Mouse (Mus musculus) heart, embryonic 13.5 days (tissue): ENCODE data around the gene Calcr. TPM values are rescaled to one million over a fixed set of nuclear protein-coding genes. Genes with fewer than 3 reads are reported as not detected.
"Not testable (repeated sequence)": the region's sequence is repeated elsewhere in the genome, so short reads cannot be mapped to it uniquely, and the experiment has no call there.

Experiments
- ATAC-seq: fragments of 200-750 bp; cut with Nextera tagmentation; 2 replicates; pipeline ENCODE4 v1.8.0; 2017; ENCODE audit warnings: moderate TSS enrichment; ENCODE audit not compliant: insufficient number of reproducible peaks, low FRiP score, low TSS enrichment; ENCODE audit errors: extremely low read depth
- H3K27ac ChIP-seq: fragments of 300-500 bp; sonication (generic); replicated peaks from 2 replicates; pipeline ENCODE4 v1.5.1; 2015; ENCODE audit warnings: moderate library complexity, mild to moderate bottlenecking, inconsistent platforms
- H3K27me3 ChIP-seq: fragments of 300-500 bp; sonication (generic); replicated peaks from 2 replicates; pipeline ENCODE4 v1.6.1; 2015; ENCODE audit warnings: mild to moderate bottlenecking, inconsistent platforms
- H3K36me3 ChIP-seq: fragments of 300-500 bp; sonication (generic); 2 replicates; pipeline ENCODE4 v1.6.1; 2015; ENCODE audit warnings: mild to moderate bottlenecking, inconsistent platforms
- H3K4me1 ChIP-seq: fragments of 300-500 bp; sonication (generic); 2 replicates; pipeline ENCODE4 v1.6.1; 2015; ENCODE audit warnings: inconsistent platforms
- H3K4me2 ChIP-seq: fragments of 300-500 bp; sonication (generic); 2 replicates; pipeline ENCODE4 v1.6.1; 2015; ENCODE audit warnings: inconsistent platforms, mild to moderate bottlenecking, moderate library complexity
- H3K4me3 ChIP-seq: fragments of 300-500 bp; sonication (generic); 2 replicates; pipeline ENCODE4 v1.5.1; 2015; ENCODE audit warnings: moderate library complexity, mild to moderate bottlenecking, inconsistent platforms
- H3K9ac ChIP-seq: fragments of 300-500 bp; sonication (generic); 2 replicates; pipeline ENCODE4 v1.6.1; 2015; ENCODE audit warnings: inconsistent platforms, mild to moderate bottlenecking, moderate library complexity
- H3K9me3 ChIP-seq: fragments of 300-500 bp; sonication (generic); 2 replicates; pipeline ENCODE4 v1.6.1; 2016; ENCODE audit warnings: inconsistent platforms
- WGBS: fragments of 180-500 bp; shearing (Covaris S2); methylation state at CpG from one replicate; pipeline ENCODE4 v1.1.7; 2015; ENCODE audit warnings: mixed read lengths; 5-methylcytosine and 5-hydroxymethylcytosine counted together
- polyA plus RNA-seq: library from polyadenylated mRNA; unstranded; fragments of >200 nt; fragmentation: Nextera tagmentation; extraction: Ambion mirVana; gene quantifications from 2 replicates; pipeline ENCODE4 v1.2.1, GENCODE M21; 2015

The Calcr gene
- polyA plus RNA-seq: 0.62 and 0.71 TPM in 2 replicates

DNA sequence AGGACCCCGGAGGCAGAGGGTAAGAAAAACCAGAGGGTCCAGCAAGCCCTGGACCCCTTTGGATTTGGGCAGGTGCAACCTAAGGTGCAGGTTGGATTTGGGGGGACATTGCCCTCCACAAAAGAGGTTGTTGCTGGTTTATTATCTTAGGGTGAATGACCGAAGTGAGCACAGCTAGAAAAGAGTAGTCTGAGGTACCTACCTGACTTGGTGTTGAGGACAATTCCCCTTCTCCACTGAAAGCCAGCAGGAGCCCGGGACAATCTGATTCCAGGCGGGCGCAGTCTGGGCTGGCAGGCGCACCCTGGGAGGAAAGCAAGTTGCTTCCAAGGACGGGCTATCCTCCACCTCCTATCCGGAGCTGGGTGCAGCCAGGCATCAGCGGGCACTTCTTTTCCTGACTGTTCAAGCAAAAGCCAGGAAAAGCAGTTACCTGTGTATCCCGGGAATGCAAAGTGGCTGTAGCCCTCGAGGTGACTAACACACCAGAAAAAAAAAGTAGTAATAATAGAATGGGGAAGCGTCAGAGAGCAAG lies at the start of gene Calcr:
Calcr (minus strand) TSS at position 485 of the 535 bp plus-strand sequence.
- Histone ChIP-seq H3K4me3 (peak within 1 kb of the TSS; percentile 61), H3K4me1 (peaks cover 9% of the 10 kb centered on the region), H3K9me3 (no peaks in the 10 kb centered on the region), H3K9ac (peak within 1 kb of the TSS; percentile 66), H3K27ac (no peak within 1 kb of the TSS), H3K4me2 (peak within 1 kb of the TSS; percentile 95), H3K36me3 (no peaks in the 10 kb centered on the region), H3K27me3 (peaks cover 57% of the 10 kb centered on the region)
- WGBS: 3% methylated on average over 12 of the region's 12 CpGs
- no peak for ATAC-seq

DNA sequence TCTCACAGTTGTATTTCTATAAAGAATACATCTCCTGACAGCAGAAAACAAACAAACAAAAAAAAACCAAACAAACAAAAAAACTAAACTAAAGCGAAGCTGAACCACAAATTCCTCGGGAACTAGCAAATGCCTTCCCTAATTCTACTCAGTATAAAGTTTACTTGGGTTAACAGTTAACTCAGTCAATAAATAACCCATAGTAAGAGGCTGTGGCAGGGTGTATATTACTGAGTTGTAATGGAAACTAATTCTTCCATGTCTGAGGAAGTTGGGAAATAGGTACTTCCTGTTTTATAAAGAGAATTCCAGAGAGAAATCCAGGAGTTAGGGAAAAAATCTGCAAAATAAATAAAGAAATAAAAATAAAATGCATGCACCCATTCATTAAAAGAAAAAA lies 3.0 kb upstream of the Calcr start:
- no peak overlapping the region for H3K4me2 ChIP-seq
- no peaks in the 10 kb centered on the region for H3K9me3 ChIP-seq
- peaks cover 43% of the 10 kb centered on the region for H3K27me3 ChIP-seq
- H3K4me1 ChIP-seq: peaks cover 9% of the 10 kb centered on the region
- no peak overlapping the region for H3K27ac ChIP-seq
- WGBS: 83% methylated on average over 2 of the region's 2 CpGs
- H3K4me3 ChIP-seq: no peak overlapping the region
- H3K9ac ChIP-seq: no peak overlapping the region
- no peak for ATAC-seq
- H3K36me3 ChIP-seq: no peaks in the 10 kb centered on the region

- no peak for ATAC-seq
- Histone ChIP-seq H3K4me1 (peaks cover 9% of the 10 kb centered on the region), H3K9me3 (no peaks in the 10 kb centered on the region), H3K4me3 (peak overlapping the region; percentile 61), H3K9ac (peak overlapping the region; percentile 66), H3K27me3 (peaks cover 57% of the 10 kb centered on the region), H3K36me3 (no peaks in the 10 kb centered on the region), H3K27ac (no peak overlapping the region), H3K4me2 (peak overlapping the region; percentile 95)
- under 1% methylated on average over 39 of the region's 39 CpGs for whole genome bisulfite sequencing
Measured at GRCm38 (mm10) chr6:3763171-3763967, 1.1 kb downstream of the Calcr start.

- WGBS: 64% methylated on average over 3 of the region's 3 CpGs
- Histone ChIP-seq H3K9ac (no peak overlapping the region), H3K4me3 (no peak overlapping the region), H3K4me1 (no peaks in the 10 kb centered on the region), H3K4me2 (no peak overlapping the region), H3K27me3 (no peaks in the 10 kb centered on the region), H3K36me3 (no peaks in the 10 kb centered on the region), H3K9me3 (no peaks in the 10 kb centered on the region), H3K27ac (no peak overlapping the region)
- ATAC-seq: no peak
Measured at GRCm38 (mm10) chr6:3751576-3751975, 12.9 kb downstream of the Calcr start.

GRCm38 (mm10) chr6:3749624-3750023 lies 14.9 kb downstream of the Calcr start:
- ATAC-seq: no peak

DNA sequence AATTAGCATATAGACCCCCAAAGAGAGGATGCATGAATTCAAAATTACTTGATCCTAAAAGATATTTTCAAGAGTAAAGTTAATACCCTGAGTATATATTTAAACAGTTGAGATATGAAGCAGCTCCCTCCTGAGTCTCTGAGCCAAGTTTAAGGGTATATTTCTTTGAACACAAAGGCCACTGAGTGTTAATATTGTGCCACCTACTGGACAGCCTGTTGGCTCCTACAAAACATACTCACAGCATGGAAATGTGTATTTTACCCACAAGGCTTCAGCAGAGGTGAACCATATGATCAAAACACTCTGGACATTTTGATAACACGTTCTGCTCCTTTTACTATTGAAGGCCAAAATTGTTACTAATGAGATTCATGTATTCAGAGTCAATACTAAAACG lies 19.0 kb downstream of the Calcr start:
- no peak overlapping the region for H3K4me2 ChIP-seq
- ATAC-seq: no peak
- no peak overlapping the region for H3K27ac ChIP-seq
- H3K4me3 ChIP-seq: no peak overlapping the region
- H3K9me3 ChIP-seq: no peaks in the 10 kb centered on the region
- H3K9ac ChIP-seq: no peak overlapping the region
- no peaks in the 10 kb centered on the region for H3K4me1 ChIP-seq
- no peaks in the 10 kb centered on the region for H3K36me3 ChIP-seq
- 22% methylated on average over 2 of the region's 2 CpGs for WGBS
- no peaks in the 10 kb centered on the region for H3K27me3 ChIP-seq

More at GRCm38 (mm10) chr6:3749624-3750023, 14.9 kb downstream of the Calcr start:
- Histone ChIP-seq H3K9me3 (no peaks in the 10 kb centered on the region), H3K4me3 (no peak overlapping the region), H3K36me3 (no peaks in the 10 kb centered on the region), H3K4me2 (no peak overlapping the region), H3K27me3 (no peaks in the 10 kb centered on the region), H3K27ac (no peak overlapping the region), H3K9ac (no peak overlapping the region), H3K4me1 (no peaks in the 10 kb centered on the region)
- 77% methylated on average over 5 of the region's 5 CpGs for WGBS

GRCm38 (mm10) chr6:3741996-3742713 lies 22.4 kb downstream of the Calcr start:
- WGBS: 62% methylated on average over 7 of the region's 7 CpGs

GRCm38 (mm10) chr6:3741296-3741695 lies 23.2 kb downstream of the Calcr start:
- no peaks in the 10 kb centered on the region for H3K27me3 ChIP-seq
- no peaks in the 10 kb centered on the region for H3K9me3 ChIP-seq
- no peak overlapping the region for H3K4me3 ChIP-seq
- ATAC-seq: no peak
- H3K9ac ChIP-seq: no peak overlapping the region
- no peaks in the 10 kb centered on the region for H3K36me3 ChIP-seq
- WGBS: 38% methylated on average over 11 of the region's 11 CpGs
- H3K4me2 ChIP-seq: 0 out of 2 replicates have a peak overlapping the region, but pooled peaks have one; percentile 6
- no peaks in the 10 kb centered on the region for H3K4me1 ChIP-seq
- no peak overlapping the region for H3K27ac ChIP-seq

More at GRCm38 (mm10) chr6:3741996-3742713, 22.4 kb downstream of the Calcr start:
- H3K36me3 ChIP-seq: no peaks in the 10 kb centered on the region
- no peak overlapping the region for H3K9ac ChIP-seq
- no peaks in the 10 kb centered on the region for H3K4me1 ChIP-seq
- H3K27ac ChIP-seq: no peak overlapping the region
- no peak for ATAC-seq
- no peak overlapping the region for H3K4me2 ChIP-seq
- H3K27me3 ChIP-seq: no peaks in the 10 kb centered on the region
- H3K9me3 ChIP-seq: no peaks in the 10 kb centered on the region
- no peak overlapping the region for H3K4me3 ChIP-seq

DNA sequence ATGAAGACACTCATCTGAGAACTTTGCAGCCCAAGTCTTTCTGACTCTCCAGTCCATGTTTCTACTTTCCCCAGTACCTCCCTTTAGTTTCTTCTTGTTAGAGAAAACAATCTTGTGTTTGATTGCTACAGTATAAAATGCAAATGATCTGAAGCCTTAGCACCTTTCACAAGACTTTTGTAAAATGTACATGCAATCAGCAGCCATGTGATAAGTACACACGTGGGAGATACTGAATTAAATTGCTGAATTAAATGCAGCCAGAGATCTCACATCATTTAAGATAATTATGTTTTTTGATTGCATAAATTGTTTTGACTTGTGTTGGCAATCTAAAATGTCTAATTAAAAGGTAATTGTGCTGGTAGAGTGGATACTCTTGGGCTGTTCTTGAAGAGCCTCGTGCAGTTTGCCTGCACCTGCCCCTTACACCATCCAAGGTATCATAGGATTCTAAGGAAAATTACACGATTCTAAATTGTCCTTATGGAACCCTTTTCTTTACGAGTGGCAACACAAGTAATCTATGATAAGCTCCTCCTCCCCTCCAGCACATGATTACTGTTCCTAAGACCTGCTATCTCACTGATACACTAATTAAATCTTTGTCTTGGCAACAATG lies 34.2 kb downstream of the Calcr start:
- H3K27ac ChIP-seq: no peak overlapping the region
- H3K9ac ChIP-seq: no peak overlapping the region
- no peak overlapping the region for H3K4me2 ChIP-seq
- H3K36me3 ChIP-seq: no peaks in the 10 kb centered on the region
- no peaks in the 10 kb centered on the region for H3K27me3 ChIP-seq
- WGBS: 57% methylated on average over 4 of the region's 4 CpGs
- no peaks in the 10 kb centered on the region for H3K9me3 ChIP-seq
- no peak overlapping the region for H3K4me3 ChIP-seq
- no peaks in the 10 kb centered on the region for H3K4me1 ChIP-seq
- ATAC-seq: no peak

- Histone ChIP-seq H3K27ac (no peak overlapping the region), H3K4me2 (no peak overlapping the region), H3K36me3 (no peaks in the 10 kb centered on the region), H3K9me3 (no peaks in the 10 kb centered on the region), H3K4me1 (no peaks in the 10 kb centered on the region), H3K9ac (no peak overlapping the region), H3K4me3 (no peak overlapping the region), H3K27me3 (no peaks in the 10 kb centered on the region)
- 68% methylated on average over 7 of the region's 7 CpGs for WGBS
- no peak for ATAC-seq
Measured at GRCm38 (mm10) chr6:3688087-3688642, 76.3 kb downstream of the Calcr start.

- 33% methylated on average over 2 of the region's 2 CpGs for WGBS
- H3K27ac ChIP-seq, H3K4me1 ChIP-seq, ATAC-seq, H3K27me3 ChIP-seq, H3K36me3 ChIP-seq, H3K4me3 ChIP-seq, H3K9ac ChIP-seq, H3K4me2 ChIP-seq, H3K9me3 ChIP-seq: not testable (repeated sequence)
Measured at GRCm38 (mm10) chr6:3678286-3678685, 86.2 kb downstream of the Calcr start.
